Mouse (Mus musculus): ENCODE results near the gene Ugt2a1. TPM values are rescaled to one million over a fixed set of nuclear protein-coding genes. Genes with fewer than 3 reads are reported as not detected.

Ugt2a1 gene
- total RNA-seq (2023): not detected

GRCm38 (mm10) chr5:87490771-87491170 is at the start of gene Ugt2a1:
Gene Ugt2a1 (minus strand): TSS chr5:87490871.

GRCm38 (mm10) chr5:87538111-87538510 is 47.4 kb upstream of the Ugt2a1 start, which contains the start of gene Sult1b1:
Gene Sult1b1 (minus strand): TSS chr5:87538195.

GRCm38 (mm10) chr5:87486706-87487105 is 4.0 kb downstream of the Ugt2a1 start, which contains the start of gene Gm43638:
Gene Gm43638 (minus strand): TSS chr5:87486806.

GRCm38 (mm10) chr5:87482160-87482559 is 8.5 kb downstream of the Ugt2a1 start, which contains the start of gene Ugt2a2:
Gene Ugt2a2 (minus strand): TSS chr5:87482260.

GRCm38 (mm10) chr5:87424041-87424440 is 66.6 kb downstream of the Ugt2a1 start, which contains the start of gene Ugt2b38:
Gene Ugt2b38 (minus strand): TSS chr5:87424203.

Other genes with a start within 250 kb of the Ugt2a1 start
- gene Ugt2b37, start 236.1 kb downstream of the Ugt2a1 start, total RNA-seq (2023): not detected
- gene Ugt2a3, start 153.7 kb downstream of the Ugt2a1 start, total RNA-seq (2023): not detected
- gene Ugt2b38, start 66.7 kb downstream of the Ugt2a1 start, total RNA-seq (2023): not detected
- not detected for gene Ugt2a2, start 8.6 kb downstream of the Ugt2a1 start, total RNA-seq (2023)
- gene Gm43638, start 4.1 kb downstream of the Ugt2a1 start, total RNA-seq (2023): not detected
- gene Sult1b1, start 47.3 kb upstream of the Ugt2a1 start, total RNA-seq (2023): not detected
- not detected for gene Sult1d1, start 78.2 kb upstream of the Ugt2a1 start, total RNA-seq (2023)
- gene Sult1e1, start 100.7 kb upstream of the Ugt2a1 start, total RNA-seq (2023): not detected
- gene Csn1s1, start 175.3 kb upstream of the Ugt2a1 start, total RNA-seq (2023): not detected
- not detected for gene Csn2, start 208.8 kb upstream of the Ugt2a1 start, total RNA-seq (2023)